Mouse (Mus musculus) heart, adult 2 months (tissue): ENCODE measurements around the gene Cstad.

ENCODE experiments used
- CTCF ChIP-seq: fragments of 200-600 bp; IDR thresholded peaks from 2 replicates; pipeline ENCODE4 v1.8.1; 2022; ENCODE audit warnings: antibody characterized with exemption, mild to moderate bottlenecking, moderate library complexity
- EP300 ChIP-seq: fragments of 200-500 bp; IDR thresholded peaks from 2 replicates; pipeline ENCODE4 v1.6.1; 2011; ENCODE audit warnings: low read depth, low read length, control low read depth; ENCODE audit not compliant: insufficient read depth
- POLR2A ChIP-seq: fragments of 200-500 bp; IDR thresholded peaks from 2 replicates; pipeline ENCODE4 v1.6.1; 2011; ENCODE audit warnings: mild to moderate bottlenecking, low read depth, low read length, control low read depth; ENCODE audit not compliant: insufficient read depth

DNA sequence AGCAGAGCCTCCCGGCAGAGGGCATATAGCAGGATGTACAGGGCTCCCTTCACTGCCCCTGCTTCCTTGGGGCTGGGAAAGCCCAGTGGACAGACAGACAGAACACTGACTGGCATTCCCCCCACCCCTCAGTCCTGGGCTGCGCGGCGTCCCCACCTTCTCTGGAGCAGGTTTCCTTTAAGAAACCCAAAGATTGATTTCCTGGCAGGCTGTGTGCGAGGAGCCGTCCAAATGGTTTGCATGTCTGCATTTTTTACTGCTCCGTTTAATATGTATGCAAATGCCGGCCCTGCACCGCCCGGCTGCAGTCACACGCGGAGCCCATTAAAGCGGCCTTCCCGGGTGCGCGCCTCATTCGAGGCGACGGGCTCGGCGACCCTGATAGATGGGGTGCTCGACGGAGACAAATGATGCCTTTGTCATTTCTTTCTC lies 11.8 kb downstream of the Cstad start:
- TF ChIP-seq CTCF (no peak), EP300 (no peak), POLR2A (no peak)
